Mouse (Mus musculus) small intestine, adult 2 months (tissue): Measurements from ENCODE around the gene Slc28a1.

Experiments used
- CTCF ChIP-seq: fragments of 200-500 bp; IDR thresholded peaks from 2 replicates; pipeline ENCODE4 v1.5.1; 2012; ENCODE audit warnings: low read depth, mild to moderate bottlenecking, control low read depth, inconsistent platforms, low read length, moderate library complexity, mixed read lengths; ENCODE audit not compliant: insufficient replicate concordance, insufficient read length; ENCODE audit errors: extremely low read depth
- POLR2A ChIP-seq: fragments of 200-500 bp; IDR thresholded peaks from 2 replicates; pipeline ENCODE4 v1.6.1; 2012; ENCODE audit warnings: low read depth, mild to moderate bottlenecking, control low read depth, inconsistent platforms, low read length, moderate library complexity

GRCm38 (mm10) chr7:81075299-81075698 lies 39.3 kb upstream of the Slc28a1 start:
- TF ChIP-seq CTCF (no peak), POLR2A (no peak)
